Mouse (Mus musculus): ENCODE data around the gene Runx1.

The Runx1 gene

GRCm38 (mm10) chr16:92793741-92794140 is 32.2 kb downstream of the Runx1 start:
- DNase-seq (ENCODE audit: low read depth, low spot score): no peak

GRCm38 (mm10) chr16:92792905-92793304 is 33.0 kb downstream of the Runx1 start:
- no peak for DNase-seq (ENCODE audit: low read depth, low spot score)

GRCm38 (mm10) chr16:92790601-92791000 is 35.3 kb downstream of the Runx1 start:
- no peak for DNase-seq (ENCODE audit: low read depth, low spot score)

- no peak for DNase-seq (ENCODE audit: low read depth, low spot score)
These were observed 36.1 kb downstream of the Runx1 start for GRCm38 (mm10) chr16:92789840-92790239.

- DNase-seq (ENCODE audit: low read depth, low spot score): no peak
These were observed 37.5 kb downstream of the Runx1 start for GRCm38 (mm10) chr16:92788446-92788845.

GRCm38 (mm10) chr16:92786883-92787321 is 39.0 kb downstream of the Runx1 start:
- DNase-seq (ENCODE audit: low read depth, low spot score): no peak

GRCm38 (mm10) chr16:92786276-92786882 is 39.6 kb downstream of the Runx1 start:
- DNase-seq (ENCODE audit: low read depth, low spot score): no peak

GRCm38 (mm10) chr16:92783651-92784131 is 42.3 kb downstream of the Runx1 start:
- DNase-seq (ENCODE audit: low read depth, low spot score): no peak

GRCm38 (mm10) chr16:92782408-92782807 is 43.5 kb downstream of the Runx1 start:
- DNase-seq (ENCODE audit: low read depth, low spot score): no peak

- no peak for DNase-seq (ENCODE audit: low read depth, low spot score)
These were observed 46.0 kb downstream of the Runx1 start for GRCm38 (mm10) chr16:92779896-92780435.

GRCm38 (mm10) chr16:92779175-92779574 is 46.8 kb downstream of the Runx1 start:
- DNase-seq (ENCODE audit: low read depth, low spot score): no peak

- DNase-seq (ENCODE audit: low read depth, low spot score): peak; percentile 74
These were observed 47.7 kb downstream of the Runx1 start for GRCm38 (mm10) chr16:92778096-92778780.

- DNase-seq (ENCODE audit: low read depth, low spot score): no peak
These were observed 58.1 kb downstream of the Runx1 start for GRCm38 (mm10) chr16:92767862-92768261.

- no peak for DNase-seq (ENCODE audit: low read depth, low spot score)
These were observed 58.5 kb downstream of the Runx1 start for GRCm38 (mm10) chr16:92767423-92767822.

- no peak for DNase-seq (ENCODE audit: low read depth, low spot score)
These were observed 61.1 kb downstream of the Runx1 start for GRCm38 (mm10) chr16:92764741-92765396.

GRCm38 (mm10) chr16:92763666-92764065 is 62.3 kb downstream of the Runx1 start:
- no peak for DNase-seq (ENCODE audit: low read depth, low spot score)

GRCm38 (mm10) chr16:92761968-92762521 is 63.9 kb downstream of the Runx1 start:
- DNase-seq (ENCODE audit: low read depth, low spot score): no peak

- no peak for DNase-seq (ENCODE audit: low read depth, low spot score)
These were observed 65.9 kb downstream of the Runx1 start for GRCm38 (mm10) chr16:92760091-92760490.

- peak; percentile 44 for DNase-seq (ENCODE audit: low read depth, low spot score)
These were observed 68.4 kb downstream of the Runx1 start for GRCm38 (mm10) chr16:92757564-92757963.

- DNase-seq (ENCODE audit: low read depth, low spot score): no peak
These were observed 72.0 kb downstream of the Runx1 start for GRCm38 (mm10) chr16:92753944-92754343.

- no peak for DNase-seq (ENCODE audit: low read depth, low spot score)
These were observed 72.8 kb downstream of the Runx1 start for GRCm38 (mm10) chr16:92753139-92753538.

GRCm38 (mm10) chr16:92748272-92748671 is 77.7 kb downstream of the Runx1 start:
- no peak for DNase-seq (ENCODE audit: low read depth, low spot score)

Data from ZHBTc4 (cell line).